Mouse (Mus musculus) kidney, embryonic 14.5 days (tissue): ENCODE measurements around the gene Eps15l1. TPM values are rescaled to one million over a fixed set of nuclear protein-coding genes. Genes with fewer than 3 reads are reported as not detected.

ENCODE experiments used
- ATAC-seq: fragments of 200-750 bp; cut with Nextera tagmentation; 2 replicates; pipeline ENCODE4 v1.8.0; 2017; ENCODE audit warnings: moderate number of reproducible peaks, mild to moderate bottlenecking, moderate TSS enrichment, moderate library complexity; ENCODE audit not compliant: low FRiP score, low TSS enrichment
- H3K27ac ChIP-seq: fragments of 300-500 bp; sonication (generic); 2 replicates; pipeline ENCODE4 v1.5.1; 2014; ENCODE audit warnings: low read depth, mild to moderate bottlenecking, low read length, moderate library complexity, mixed read lengths
- H3K27me3 ChIP-seq: fragments of 300-500 bp; sonication (generic); 2 replicates; pipeline ENCODE4 v1.6.1; 2014; ENCODE audit warnings: mild to moderate bottlenecking, low read length; ENCODE audit not compliant: control insufficient read depth, insufficient read depth
- H3K36me3 ChIP-seq: fragments of 300-500 bp; sonication (generic); 2 replicates; pipeline ENCODE4 v1.6.1; 2014; ENCODE audit warnings: low read length, mixed read lengths; ENCODE audit not compliant: control insufficient read depth, insufficient read depth
- H3K4me1 ChIP-seq: fragments of 300-500 bp; sonication (generic); 2 replicates; pipeline ENCODE4 v1.6.1; 2014; ENCODE audit warnings: low read length, mixed read lengths; ENCODE audit not compliant: control insufficient read depth, insufficient read depth
- H3K4me2 ChIP-seq: fragments of 300-500 bp; sonication (generic); replicated peaks from 2 replicates; pipeline ENCODE4 v1.6.1; 2014; ENCODE audit warnings: low read depth, mild to moderate bottlenecking, low read length
- H3K4me3 ChIP-seq: fragments of 300-500 bp; sonication (generic); 2 replicates; pipeline ENCODE4 v1.5.1; 2014; ENCODE audit warnings: mild to moderate bottlenecking, low read length
- H3K9ac ChIP-seq: fragments of 300-500 bp; sonication (generic); 2 replicates; pipeline ENCODE4 v1.6.1; 2014; ENCODE audit warnings: low read depth, mild to moderate bottlenecking, low read length, moderate library complexity
- H3K9me3 ChIP-seq: fragments of 300-500 bp; sonication (generic); 2 replicates; pipeline ENCODE4 v1.6.1; 2016; ENCODE audit warnings: low read length; ENCODE audit not compliant: control insufficient read depth
- WGBS: fragments of 180-500 bp; shearing (Covaris S2); extraction: QIAGEN DNeasy Blood & Tissue Kit; methylation state at CpG from one replicate; pipeline ENCODE4 v1.1.7; 2014; 5-methylcytosine and 5-hydroxymethylcytosine counted together
- polyA plus RNA-seq: library from polyadenylated mRNA; unstranded; fragments of >200 nt; fragmentation: Nextera tagmentation; extraction: Ambion mirVana; gene quantifications from 2 replicates; pipeline ENCODE4 v1.2.1, GENCODE M21; 2014

Gene Eps15l1
- polyA plus RNA-seq, 1 experiment from 2014 or later: 72.3 TPM

GRCm38 (mm10) chr8:72382395-72382794 lies 38.9 kb downstream of the Eps15l1 start:
- WGBS: 60% methylated on average over 4 of the region's 5 CpGs
- H3K27ac ChIP-seq: no peak overlapping the region
- H3K4me2 ChIP-seq: no peak overlapping the region
- no peaks in the 10 kb centered on the region for H3K4me1 ChIP-seq
- H3K36me3 ChIP-seq: peaks cover 98% of the 10 kb centered on the region
- no peak overlapping the region for H3K4me3 ChIP-seq
- ATAC-seq: no peak
- no peaks in the 10 kb centered on the region for H3K9me3 ChIP-seq
- H3K9ac ChIP-seq: no peak overlapping the region
- no peaks in the 10 kb centered on the region for H3K27me3 ChIP-seq

DNA sequence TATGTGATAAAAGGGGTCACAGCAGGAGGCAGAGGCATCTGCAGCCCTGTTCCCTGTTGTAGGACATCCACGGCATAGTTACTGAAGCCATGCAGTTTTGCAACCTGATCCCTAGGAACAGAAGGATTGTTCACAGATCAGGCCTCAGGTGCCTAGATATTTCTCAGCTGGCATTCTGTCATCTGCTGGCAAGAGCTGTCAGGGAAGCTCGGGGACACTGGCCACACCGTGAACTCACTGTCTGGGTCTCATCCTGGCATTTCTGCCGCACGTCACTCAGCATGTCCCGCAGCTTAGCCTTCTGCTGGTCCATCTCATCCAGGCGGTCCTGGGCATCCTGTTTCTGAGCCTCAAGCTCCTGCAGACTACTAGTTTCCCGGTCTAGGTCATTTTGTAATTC lies 40.6 kb downstream of the Eps15l1 start:
- Histone ChIP-seq H3K4me2 (no peak overlapping the region), H3K9ac (no peak overlapping the region), H3K4me3 (no peak overlapping the region), H3K27me3 (no peaks in the 10 kb centered on the region), H3K36me3 (peaks cover 98% of the 10 kb centered on the region), H3K4me1 (no peaks in the 10 kb centered on the region), H3K27ac (no peak overlapping the region), H3K9me3 (no peaks in the 10 kb centered on the region)
- WGBS: 86% methylated on average over 8 of the region's 8 CpGs
- no peak for ATAC-seq

- WGBS: 92% methylated on average over 2 of the region's 2 CpGs
- no peak for ATAC-seq
- H3K36me3 ChIP-seq: peaks cover 92% of the 10 kb centered on the region
- H3K4me2 ChIP-seq: no peak overlapping the region
- no peaks in the 10 kb centered on the region for H3K9me3 ChIP-seq
- no peaks in the 10 kb centered on the region for H3K27me3 ChIP-seq
- no peak overlapping the region for H3K27ac ChIP-seq
- H3K4me3 ChIP-seq: no peak overlapping the region
- H3K4me1 ChIP-seq: no peaks in the 10 kb centered on the region
- no peak overlapping the region for H3K9ac ChIP-seq
Measured at GRCm38 (mm10) chr8:72376900-72377299, 44.4 kb downstream of the Eps15l1 start.

DNA sequence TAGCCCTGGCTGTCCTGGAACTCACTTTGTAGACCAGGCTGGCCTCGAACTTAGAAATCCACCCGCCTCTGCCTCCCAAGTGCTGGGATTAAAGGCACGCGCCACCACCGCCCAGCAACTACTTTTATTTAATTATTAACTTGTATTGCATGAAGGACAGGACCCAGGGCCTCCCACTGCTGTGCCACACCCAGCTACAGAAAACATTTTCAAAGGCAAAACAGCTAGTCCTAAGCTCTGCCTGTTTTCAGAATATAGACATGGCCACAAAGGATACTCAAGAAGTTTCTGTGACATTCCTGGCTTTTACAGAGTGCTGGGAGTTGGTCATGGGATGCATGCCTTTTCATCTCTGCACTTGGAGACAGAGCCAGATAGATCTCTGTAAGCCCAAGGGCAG lies 45.0 kb downstream of the Eps15l1 start:
- no peak overlapping the region for H3K4me3 ChIP-seq
- H3K36me3 ChIP-seq: peaks cover 92% of the 10 kb centered on the region
- no peaks in the 10 kb centered on the region for H3K4me1 ChIP-seq
- no peak for ATAC-seq
- no peaks in the 10 kb centered on the region for H3K9me3 ChIP-seq
- H3K4me2 ChIP-seq: no peak overlapping the region
- WGBS: 94% methylated on average over 5 of the region's 5 CpGs
- H3K9ac ChIP-seq: no peak overlapping the region
- H3K27ac ChIP-seq: no peak overlapping the region
- no peaks in the 10 kb centered on the region for H3K27me3 ChIP-seq

DNA sequence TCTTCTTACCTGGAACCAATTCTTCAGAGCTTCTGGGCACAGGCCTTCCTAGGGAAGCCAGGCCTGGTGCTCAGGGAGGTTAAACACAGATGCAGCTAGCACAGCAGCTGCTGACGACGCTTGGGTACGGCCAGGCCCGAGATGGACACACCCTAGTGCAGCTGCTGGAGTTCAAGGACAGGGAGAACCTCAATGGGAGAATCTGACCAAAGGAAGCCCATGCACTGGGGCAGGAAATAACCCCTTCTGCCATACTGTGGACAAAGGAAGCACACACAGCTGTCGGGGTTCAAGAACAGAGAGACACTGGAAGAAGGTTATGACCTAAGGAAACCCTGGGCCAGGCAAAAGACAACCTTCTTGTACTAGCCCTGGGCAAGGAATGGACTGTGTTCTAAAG lies 46.1 kb downstream of the Eps15l1 start:
- peaks cover 91% of the 10 kb centered on the region for H3K36me3 ChIP-seq
- 84% methylated on average over 5 of the region's 5 CpGs for WGBS
- H3K27me3 ChIP-seq: no peaks in the 10 kb centered on the region

DNA sequence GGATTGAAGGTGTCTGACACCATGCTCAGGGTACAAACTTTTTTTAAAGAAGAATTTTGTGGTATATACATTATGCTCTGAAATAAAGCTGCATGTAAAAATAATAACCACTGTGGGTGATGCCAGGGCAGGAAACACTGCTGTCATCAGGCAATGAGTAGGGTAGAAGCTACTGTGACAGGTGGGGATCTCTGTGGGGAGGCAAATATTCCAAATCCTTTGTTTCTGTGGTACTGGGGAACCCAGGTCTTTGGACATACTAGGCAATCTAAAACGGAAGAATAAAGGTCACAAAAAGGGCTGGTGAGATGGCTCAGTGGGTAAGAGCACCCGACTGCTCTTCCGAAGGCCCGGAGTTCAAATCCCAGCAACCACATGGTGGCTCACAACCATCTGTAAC lies 48.9 kb downstream of the Eps15l1 start:
- H3K36me3 ChIP-seq: peaks cover 90% of the 10 kb centered on the region
- H3K27me3 ChIP-seq: no peaks in the 10 kb centered on the region
- H3K4me1 ChIP-seq: no peaks in the 10 kb centered on the region
- H3K4me3 ChIP-seq: no peak overlapping the region
- no peaks in the 10 kb centered on the region for H3K9me3 ChIP-seq
- ATAC-seq: no peak
- H3K9ac ChIP-seq: no peak overlapping the region
- 97% methylated on average over 4 of the region's 4 CpGs for WGBS
- H3K4me2 ChIP-seq: no peak overlapping the region
- no peak overlapping the region for H3K27ac ChIP-seq

More for the DNA sequence above, 46.1 kb downstream of the Eps15l1 start:
- Histone ChIP-seq H3K4me2 (no peak overlapping the region), H3K9ac (no peak overlapping the region), H3K4me1 (no peaks in the 10 kb centered on the region), H3K27ac (no peak overlapping the region), H3K9me3 (no peaks in the 10 kb centered on the region), H3K4me3 (no peak overlapping the region)
- ATAC-seq: no peak; the same call in 1 of the 2 replicates

- H3K27ac ChIP-seq: no peak overlapping the region
- 98% methylated on average over 3 of the region's 3 CpGs for WGBS
- no peaks in the 10 kb centered on the region for H3K27me3 ChIP-seq
- H3K9ac ChIP-seq: no peak overlapping the region
- no peak overlapping the region for H3K4me3 ChIP-seq
- no peak overlapping the region for H3K4me2 ChIP-seq
- no peaks in the 10 kb centered on the region for H3K4me1 ChIP-seq
- ATAC-seq: no peak
- H3K9me3 ChIP-seq: no peaks in the 10 kb centered on the region
- peaks cover 90% of the 10 kb centered on the region for H3K36me3 ChIP-seq
Measured at GRCm38 (mm10) chr8:72371356-72371755, 49.9 kb downstream of the Eps15l1 start.

DNA sequence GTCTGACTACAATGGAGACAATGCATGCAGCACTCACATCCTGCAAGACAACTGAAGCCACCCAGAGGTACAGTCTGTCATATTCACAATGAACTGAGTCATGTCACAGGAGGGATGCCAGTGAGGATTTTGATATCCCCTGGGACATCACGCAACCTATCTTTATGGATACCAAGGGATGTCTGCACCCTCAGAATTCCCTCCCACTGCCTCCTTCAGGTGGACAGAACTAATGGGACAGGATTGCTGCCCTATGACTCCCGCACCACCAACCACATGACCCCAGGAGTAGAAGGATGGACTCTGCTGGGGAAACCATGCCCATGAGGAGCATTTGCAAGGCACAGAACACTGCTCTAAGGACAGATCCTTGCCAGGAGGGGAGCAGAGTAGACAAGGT lies 54.8 kb downstream of the Eps15l1 start:
- Histone ChIP-seq H3K9ac (no peak overlapping the region), H3K4me2 (no peak overlapping the region), H3K9me3 (no peaks in the 10 kb centered on the region), H3K4me1 (no peaks in the 10 kb centered on the region), H3K27me3 (no peaks in the 10 kb centered on the region), H3K36me3 (peaks cover 90% of the 10 kb centered on the region), H3K27ac (no peak overlapping the region), H3K4me3 (no peak overlapping the region)
- ATAC-seq: no peak
- 98% methylated on average over 2 of the region's 2 CpGs for WGBS

DNA sequence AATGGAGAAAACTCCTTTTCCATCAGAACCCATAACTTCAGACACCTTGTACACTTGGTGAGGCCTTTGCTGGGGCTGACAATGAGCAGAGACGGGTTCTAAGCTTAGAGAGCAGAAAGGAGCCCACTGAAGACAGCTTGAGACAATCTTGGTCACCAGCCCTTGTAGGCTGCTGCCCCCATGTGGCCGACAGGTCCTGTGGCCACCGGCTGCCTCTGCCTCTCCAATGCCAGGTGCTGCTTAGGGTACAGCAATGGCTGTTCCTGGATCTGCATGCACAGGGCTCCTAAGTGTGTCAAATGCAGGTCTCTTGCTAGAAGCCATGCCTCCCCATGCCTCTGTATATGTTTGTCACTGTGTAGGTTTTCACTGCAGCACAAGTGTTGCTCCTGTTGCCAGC lies 55.4 kb downstream of the Eps15l1 start:
- H3K4me1 ChIP-seq: no peaks in the 10 kb centered on the region
- no peak overlapping the region for H3K4me2 ChIP-seq
- H3K9ac ChIP-seq: no peak overlapping the region
- peaks cover 86% of the 10 kb centered on the region for H3K36me3 ChIP-seq
- ATAC-seq: peak; percentile 47; the same call in 1 of the 2 replicates
- H3K27me3 ChIP-seq: no peaks in the 10 kb centered on the region
- no peaks in the 10 kb centered on the region for H3K9me3 ChIP-seq
- H3K27ac ChIP-seq: no peak overlapping the region
- WGBS: 21% methylated on average over 3 of the region's 3 CpGs
- no peak overlapping the region for H3K4me3 ChIP-seq

DNA sequence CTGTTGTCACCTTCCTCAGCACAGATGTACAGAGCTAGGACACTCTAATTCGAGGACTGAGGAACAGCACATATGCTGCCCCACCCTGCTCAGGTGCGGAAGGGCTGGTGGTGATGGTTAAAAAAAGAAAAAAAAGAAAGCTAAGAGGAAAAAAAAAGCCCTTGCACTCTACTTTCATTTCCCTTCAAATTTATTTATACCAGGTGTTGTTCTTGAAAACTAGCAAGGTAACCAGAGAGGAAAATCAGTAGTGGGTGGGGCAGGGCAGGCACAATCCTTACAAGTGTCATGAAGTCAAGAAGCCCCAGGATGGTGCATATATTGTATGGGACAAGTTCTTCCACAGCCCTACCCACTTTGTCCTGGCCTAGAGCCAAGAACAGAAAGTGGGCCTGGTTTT lies 56.2 kb downstream of the Eps15l1 start:
- Histone ChIP-seq H3K36me3 (peaks cover 78% of the 10 kb centered on the region), H3K9ac (no peak overlapping the region), H3K27me3 (no peaks in the 10 kb centered on the region), H3K4me1 (no peaks in the 10 kb centered on the region), H3K9me3 (no peaks in the 10 kb centered on the region), H3K4me2 (no peak overlapping the region), H3K27ac (no peak overlapping the region), H3K4me3 (no peak overlapping the region)
- no peak for ATAC-seq
- WGBS: 95% methylated on average over 2 of the region's 2 CpGs
